Mouse (Mus musculus): ENCODE results near the gene Fcgr1.
"Not testable (repeated sequence)": the region's sequence is repeated elsewhere in the genome, so short reads cannot be mapped to it uniquely, and the experiment has no call there.

Fcgr1 gene

GRCm38 (mm10) chr3:96247356-96248140 lies 46.2 kb downstream of the Fcgr1 start:
- no peak for DNase-seq

GRCm38 (mm10) chr3:96246427-96246856 lies 47.3 kb downstream of the Fcgr1 start, which contains the start of gene Hist2h3c1:
Gene Hist2h3c1 (plus strand): TSS chr3:96246685.
- DNase-seq: not testable (repeated sequence)

GRCm38 (mm10) chr3:96246018-96246417 lies 47.8 kb downstream of the Fcgr1 start:
- not testable (repeated sequence) for DNase-seq

GRCm38 (mm10) chr3:96245003-96245886 lies 48.5 kb downstream of the Fcgr1 start, which contains the start of gene Hist2h2aa1:
Gene Hist2h2aa1 (plus strand): TSS chr3:96245497.
- DNase-seq: peak; percentile 78

- no peak for DNase-seq
These were observed 49.7 kb downstream of the Fcgr1 start for GRCm38 (mm10) chr3:96243921-96244572.

- DNase-seq: no peak
These were observed 53.0 kb downstream of the Fcgr1 start for GRCm38 (mm10) chr3:96240799-96241197.

GRCm38 (mm10) chr3:96239949-96240798 lies 53.6 kb downstream of the Fcgr1 start, which contains the start of gene Hist2h2aa2:
Gene Hist2h2aa2 (minus strand): TSS chr3:96240276.
- DNase-seq: peak; percentile 87

- peak; percentile 18 for DNase-seq
These were observed 54.6 kb downstream of the Fcgr1 start, which contains the start of gene Hist2h3c2 for GRCm38 (mm10) chr3:96238954-96239793. Gene Hist2h3c2 (minus strand): TSS chr3:96239127.

GRCm38 (mm10) chr3:96237904-96238511 lies 55.8 kb downstream of the Fcgr1 start:
- DNase-seq: no peak

GRCm38 (mm10) chr3:96237335-96237903 lies 56.4 kb downstream of the Fcgr1 start:
- DNase-seq: no peak

GRCm38 (mm10) chr3:96236834-96237334 lies 56.9 kb downstream of the Fcgr1 start:
- no peak for DNase-seq

- no peak for DNase-seq
These were observed 57.9 kb downstream of the Fcgr1 start for GRCm38 (mm10) chr3:96235836-96236235.

- DNase-seq: no peak
These were observed 58.9 kb downstream of the Fcgr1 start for GRCm38 (mm10) chr3:96234914-96235313.

All from right cerebral cortex, postnatal 4 days (tissue).